Mouse (Mus musculus) heart, adult 11 months (tissue): ENCODE measurements around the gene Hoxd13.
A peak's percentile ranks its signal among the peaks of the same experiment; 100 is the strongest.

Source experiments
- DNase-seq: peaks from one replicate; pipeline ENCODE4 v3.0.0; 2022

Gene Hoxd13

GRCm38 (mm10) chr2:74667842-74668357 lies at the start of gene Hoxd13:
TSS of gene Hoxd13 (plus strand) at chr2:74668310.
- DNase-seq = peak; percentile 85

DNA sequence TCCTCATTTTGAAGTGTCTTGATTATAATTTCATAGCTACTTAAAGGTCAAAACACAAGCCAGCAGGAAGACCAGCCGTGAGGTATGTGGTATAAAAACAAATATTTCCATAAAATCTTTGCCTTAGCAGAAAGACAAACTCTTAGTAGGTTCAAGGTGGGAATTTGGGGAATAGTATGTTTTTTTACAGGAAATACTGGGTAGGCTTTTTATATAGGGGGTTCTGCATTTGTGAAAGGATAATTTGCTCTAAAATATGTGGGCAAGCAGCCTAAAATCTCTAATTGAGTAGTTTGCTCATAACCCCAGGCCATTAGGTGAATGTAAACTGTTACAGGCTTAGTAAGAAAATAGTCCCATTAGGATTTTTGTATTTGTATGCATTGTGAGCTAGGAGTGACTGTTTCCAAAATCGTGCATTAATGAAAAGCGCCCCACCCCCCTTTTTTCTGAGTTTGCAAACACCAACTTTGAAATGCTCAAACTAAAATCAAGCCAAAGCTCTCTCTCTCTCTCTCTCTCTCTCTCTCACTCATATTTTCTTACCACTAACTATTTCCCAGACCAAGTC lies 48.3 kb upstream of the Hoxd13 start:
- DNase-seq = no peak

GRCm38 (mm10) chr2:74620368-74620767 lies 47.7 kb upstream of the Hoxd13 start:
- DNase-seq = peak; percentile 17

DNA sequence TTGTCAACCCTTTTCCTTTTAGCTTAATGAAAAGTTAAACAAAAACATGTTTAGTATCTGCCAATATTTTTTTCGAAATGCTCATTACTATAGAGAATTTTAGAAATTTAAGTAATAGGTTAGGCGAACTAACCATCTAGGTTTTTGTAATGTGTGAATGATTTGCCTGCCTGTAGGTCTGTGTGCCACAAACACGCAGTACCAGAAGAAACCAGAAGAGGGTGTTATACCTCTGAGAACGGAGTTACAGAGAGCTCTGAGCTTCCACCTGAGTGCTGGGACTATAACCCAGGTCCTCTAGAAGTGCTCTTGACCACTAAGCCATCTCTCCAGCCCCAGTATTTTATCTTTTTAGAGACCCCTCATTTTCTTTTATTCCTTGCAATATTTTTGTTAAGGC lies 32.7 kb upstream of the Hoxd13 start:
- no peak for DNase-seq

DNA sequence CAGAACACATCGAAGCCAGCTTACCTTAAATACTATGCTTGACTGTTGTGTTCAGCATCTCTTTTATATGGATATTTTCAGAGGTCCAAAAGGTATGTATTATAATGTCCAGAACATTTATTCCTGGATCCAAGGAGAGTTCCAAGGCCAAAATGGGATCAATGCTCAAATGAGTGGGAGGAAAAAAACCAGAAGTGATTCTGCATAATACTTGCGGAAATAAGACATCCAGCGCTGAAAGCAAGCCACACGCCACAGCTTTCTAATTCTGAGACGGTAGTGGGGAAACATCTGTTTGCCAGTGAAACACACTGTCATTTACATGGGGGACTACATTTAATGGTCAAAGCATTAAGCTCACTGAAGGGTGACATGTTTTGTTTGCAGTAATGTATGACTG lies 25.7 kb upstream of the Hoxd13 start:
- DNase-seq = no peak

GRCm38 (mm10) chr2:74645631-74646030 lies 22.5 kb upstream of the Hoxd13 start:
- peak; percentile 71 for DNase-seq

GRCm38 (mm10) chr2:74647082-74647864 lies 20.8 kb upstream of the Hoxd13 start:
- peak; percentile 72 for DNase-seq

- no peak for DNase-seq
Observed at GRCm38 (mm10) chr2:74652996-74653340, 15.1 kb upstream of the Hoxd13 start.

DNA sequence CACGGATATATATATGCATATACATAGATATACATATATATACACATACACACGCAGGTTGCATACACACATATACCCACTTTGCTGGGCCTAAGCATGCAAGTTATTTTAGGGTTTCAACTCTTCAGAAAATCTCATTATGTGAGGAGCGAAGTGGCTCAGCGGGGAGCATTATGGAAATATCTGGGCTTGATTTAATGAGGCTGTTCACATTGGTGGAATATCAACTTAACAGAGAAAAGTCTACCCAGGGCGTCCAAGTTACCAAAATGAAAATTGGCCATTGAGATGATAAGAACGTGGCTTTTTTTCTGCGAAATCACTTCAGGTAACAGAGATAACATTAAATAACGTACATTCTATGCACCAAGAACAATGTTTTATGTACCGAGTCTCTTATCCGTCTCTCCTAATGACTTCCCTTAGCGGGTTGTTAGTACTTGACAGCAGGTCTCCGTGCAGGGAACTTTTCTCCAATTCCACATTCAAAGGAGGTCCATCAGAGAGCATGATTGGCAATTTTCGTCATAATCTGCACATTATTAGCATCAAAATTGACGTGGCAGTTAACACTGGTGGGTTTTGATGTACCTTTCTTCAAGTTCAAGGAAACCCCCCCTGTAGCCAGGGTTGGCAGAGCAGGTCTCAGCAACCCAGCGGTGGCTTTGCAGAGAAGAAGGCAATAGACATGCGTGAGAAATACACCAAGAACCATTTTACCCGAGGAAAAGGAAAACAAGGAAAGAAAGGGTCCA lies 14.2 kb upstream of the Hoxd13 start:
- DNase-seq = no peak

- DNase-seq = peak; percentile 82
Observed at GRCm38 (mm10) chr2:74654743-74655419, 13.2 kb upstream of the Hoxd13 start.

GRCm38 (mm10) chr2:74655420-74655781 lies 12.7 kb upstream of the Hoxd13 start:
- DNase-seq = peak; percentile 85

DNA sequence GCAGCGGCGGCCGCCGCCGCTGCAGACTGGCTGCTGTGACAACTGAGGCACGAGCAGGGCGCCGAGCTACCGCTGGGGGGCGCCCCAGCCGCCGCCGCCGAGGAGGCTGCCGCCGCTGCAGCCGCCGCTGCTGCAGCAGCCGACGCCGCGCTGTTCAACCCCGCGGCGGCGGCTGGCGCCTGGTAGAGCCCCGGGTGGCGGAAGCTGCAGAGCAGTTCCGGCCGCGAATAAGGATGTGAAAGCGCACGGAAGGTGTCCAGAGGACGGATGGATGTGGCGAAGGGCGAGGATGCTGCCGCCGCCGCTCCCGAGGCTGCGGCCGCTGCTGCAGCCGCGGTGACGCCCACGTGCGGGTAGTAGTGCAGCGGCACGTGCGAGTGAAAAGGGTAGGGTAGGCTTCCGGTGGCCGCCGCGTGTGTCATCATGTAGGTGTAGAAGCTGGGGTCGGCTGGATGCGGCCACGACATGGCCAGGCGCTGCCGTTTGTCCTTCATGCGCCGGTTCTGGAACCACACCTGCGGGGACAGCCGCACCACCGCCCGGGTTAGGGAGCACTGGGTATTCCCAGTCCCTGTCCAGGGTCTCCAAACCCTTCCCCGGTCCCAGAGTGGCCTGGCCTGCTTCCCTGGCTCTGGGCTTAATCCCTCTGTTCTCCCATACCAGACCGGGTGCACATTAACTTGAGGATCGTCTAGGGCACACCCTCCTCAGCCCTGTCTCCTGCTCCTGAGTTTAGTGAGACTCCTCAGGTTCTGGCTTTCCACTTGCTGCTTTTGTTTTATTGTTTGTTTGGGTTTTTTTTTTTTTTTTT lies 12.1 kb upstream of the Hoxd13 start:
- peak; percentile 84 for DNase-seq

GRCm38 (mm10) chr2:74656632-74657021 lies 11.5 kb upstream of the Hoxd13 start:
- DNase-seq = peak; percentile 78

DNA sequence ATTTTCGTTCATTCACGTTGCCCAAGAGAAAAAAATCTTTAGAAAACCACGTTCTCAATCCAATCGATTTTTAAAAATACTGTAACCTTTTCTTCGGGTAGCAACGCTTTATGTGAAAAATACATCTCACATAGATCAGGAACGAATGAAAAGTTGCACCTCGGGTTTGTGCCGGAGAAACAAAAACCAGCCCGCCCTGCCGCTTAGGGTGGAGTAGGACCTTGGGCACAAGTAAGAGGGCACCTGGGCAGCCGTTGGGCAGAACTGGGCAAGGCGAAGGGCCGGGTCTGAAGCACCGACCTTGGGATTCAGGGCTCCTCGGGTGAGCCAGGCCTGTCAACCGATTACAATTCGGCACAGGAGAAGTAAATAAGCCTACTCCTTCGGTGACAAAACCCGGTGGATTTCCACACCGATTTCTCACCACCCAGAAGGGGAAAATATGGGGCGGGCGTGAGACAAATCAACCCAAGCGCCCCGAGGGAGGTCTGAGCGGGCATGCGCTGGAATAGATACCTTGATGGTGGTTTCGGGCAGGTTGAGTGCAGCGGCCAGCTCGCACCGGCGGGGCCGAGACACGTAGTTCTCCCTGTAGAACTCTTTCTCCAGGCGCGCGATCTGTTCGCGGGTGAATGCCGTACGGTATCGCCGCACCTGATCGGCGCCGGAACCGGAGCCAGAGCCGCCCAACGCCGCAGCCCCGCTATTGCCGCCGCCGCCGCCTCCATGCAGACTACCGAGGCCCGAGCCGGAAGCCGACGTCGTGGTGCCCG lies 10.7 kb upstream of the Hoxd13 start:
- peak; percentile 86 for DNase-seq

- no peak for DNase-seq
Observed at GRCm38 (mm10) chr2:74658024-74658666, 10.0 kb upstream of the Hoxd13 start.

DNA sequence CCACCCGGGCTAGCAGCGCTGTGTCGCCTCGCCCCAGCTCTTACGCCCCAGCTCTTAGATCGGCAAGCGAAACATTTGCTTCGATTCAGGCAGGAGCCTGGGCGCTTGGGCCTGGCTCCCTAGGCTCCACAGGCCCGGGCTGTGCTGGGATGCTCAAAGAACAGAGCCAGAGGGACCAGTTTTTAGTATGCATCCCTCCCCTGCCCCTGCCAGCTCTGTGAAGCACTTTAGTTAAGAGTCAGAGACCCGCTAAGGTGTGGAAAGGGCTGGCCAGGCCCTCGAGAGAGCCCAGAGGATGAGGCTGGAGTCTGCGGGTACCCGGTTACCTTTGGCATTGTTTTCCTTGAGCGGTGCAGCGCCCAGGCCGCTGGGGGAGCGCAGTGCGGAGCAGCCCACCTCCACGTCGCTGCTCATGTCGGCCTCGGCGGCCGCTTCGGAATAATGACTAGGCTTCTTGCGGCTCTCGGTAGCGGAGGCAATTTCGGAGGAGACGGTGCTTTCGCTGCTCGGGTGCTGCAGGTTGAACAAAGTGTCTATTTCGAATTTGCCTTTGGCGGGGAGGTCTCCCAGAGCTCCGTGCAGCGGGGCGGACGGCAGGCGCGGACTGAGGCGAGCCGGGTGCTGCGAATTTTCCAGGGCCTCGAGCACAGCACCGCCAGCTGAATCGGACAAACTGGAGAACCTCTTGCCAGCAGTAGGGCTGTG lies 9.3 kb upstream of the Hoxd13 start:
- peak; percentile 85 for DNase-seq

DNA sequence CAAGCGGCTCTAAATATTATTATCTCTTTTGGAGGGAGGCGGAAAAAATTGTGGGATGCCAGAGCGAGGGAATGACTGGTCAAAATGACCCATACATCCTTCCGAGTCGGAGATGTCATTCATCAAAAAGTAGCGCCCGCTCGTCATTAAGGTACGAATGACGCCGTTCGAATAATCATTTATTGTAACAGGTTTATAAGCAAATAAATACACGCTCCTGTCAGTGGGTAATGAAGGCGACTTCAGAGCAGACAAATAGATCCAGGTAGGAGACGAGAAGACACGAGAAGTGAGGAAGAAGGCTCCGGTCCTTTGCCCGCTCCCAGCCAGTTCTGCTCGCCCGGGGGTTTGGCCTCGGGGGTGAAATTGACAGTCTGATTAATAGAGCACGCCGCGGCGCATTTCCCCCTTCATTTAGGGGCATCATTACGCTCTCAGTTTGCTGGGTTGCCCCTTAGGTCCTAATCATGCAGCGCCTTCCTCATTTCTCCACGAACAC lies 8.6 kb upstream of the Hoxd13 start, which contains the start of gene Evx2:
Gene Evx2 (minus strand): TSS at position 51 of the 499 bp plus-strand sequence.
- peak; percentile 63 for DNase-seq

GRCm38 (mm10) chr2:74660421-74661375 lies 7.4 kb upstream of the Hoxd13 start:
- DNase-seq = peak; percentile 78

DNA sequence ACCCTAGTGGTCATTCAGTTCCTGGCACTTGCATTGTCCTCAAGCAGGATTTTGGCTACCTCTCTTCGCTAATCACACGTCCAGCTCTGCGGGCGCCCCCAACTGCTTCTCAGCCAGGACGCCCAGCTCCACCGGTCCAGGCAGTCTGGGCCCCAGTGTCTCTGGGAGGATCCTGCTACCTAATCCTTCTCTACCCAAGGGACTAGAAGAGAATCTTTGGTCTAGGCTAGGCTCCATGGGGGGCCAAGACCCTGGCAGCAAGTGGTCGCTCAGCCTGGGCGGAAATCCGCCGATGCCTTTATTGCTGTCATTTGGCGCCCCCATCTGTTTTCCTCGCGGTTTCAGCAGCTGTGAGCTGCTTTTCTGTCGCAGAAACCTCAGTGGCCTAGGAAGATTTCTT lies 6.4 kb upstream of the Hoxd13 start:
- DNase-seq = peak; percentile 86
